Mouse (Mus musculus) myocyte (in vitro differentiated cells): ENCODE measurements around the gene Mob3c.
A peak's percentile ranks its signal among the peaks of the same experiment; 100 is the strongest.

ENCODE experiments used
- CEBPB ChIP-seq: IDR thresholded peaks from 2 replicates; pipeline ENCODE4 v1.6.1; 2011; ENCODE audit warnings: mild to moderate bottlenecking, moderate library complexity; ENCODE audit not compliant: poor library complexity, insufficient read depth, severe bottlenecking
- E2F4 ChIP-seq: IDR thresholded peaks from one replicate; pipeline ENCODE4 v1.6.1; 2011; ENCODE audit warnings: mild to moderate bottlenecking, control low read depth, moderate library complexity; ENCODE audit not compliant: insufficient read depth
- MAX ChIP-seq: IDR thresholded peaks from one replicate; pipeline ENCODE4 v1.6.1; 2011; ENCODE audit warnings: low read depth, mild to moderate bottlenecking, control low read depth
- MYOD1 ChIP-seq, 3 experiments: IDR thresholded peaks; one replicate each; pipeline ENCODE4 v1.6.1; 2011; ENCODE audit warnings: control low read depth in 2 of 3, low read depth in 2 of 3, mild to moderate bottlenecking in 2 of 3, moderate library complexity in 1 of 3; ENCODE audit not compliant: insufficient read length in 2 of 3, control insufficient read depth in 1 of 3
- POLR2A ChIP-seq: IDR thresholded peaks from one replicate; pipeline ENCODE4 v1.6.1; 2011; ENCODE audit warnings: low read depth, mild to moderate bottlenecking, control low read depth, moderate library complexity; ENCODE audit not compliant: insufficient read length
- POLR2AphosphoS2 ChIP-seq: IDR thresholded peaks from one replicate; pipeline ENCODE4 v1.6.1; 2011; ENCODE audit warnings: low read depth, control low read depth; ENCODE audit not compliant: insufficient read length
- REST ChIP-seq: IDR thresholded peaks from one replicate; pipeline ENCODE4 v1.6.1; 2011; ENCODE audit warnings: mild to moderate bottlenecking, control low read depth, moderate library complexity; ENCODE audit not compliant: insufficient read depth, insufficient read length
- USF1 ChIP-seq: IDR thresholded peaks from one replicate; pipeline ENCODE4 v1.6.1; 2011; ENCODE audit warnings: low read depth, mild to moderate bottlenecking, control low read depth, moderate library complexity

GRCm38 (mm10) chr4:115827888-115828571 is at the start of gene Mob3c:
- TF ChIP-seq POLR2A (peak; percentile 69), USF1 (no peak), MYOD1 (IDR thresholded peaks at IDR 0.05; ENCODE audit: control insufficient read depth in 1 of 3, insufficient read length in 2 of 3, low read depth in 2 of 3) (peak; percentile 76 to 87 (median 84)), E2F4 (no peak), POLR2AphosphoS2 (peak; percentile 72), REST (peak; percentile 36), MAX (no peak), CEBPB (no peak)
